Mouse (Mus musculus) right cerebral cortex, postnatal 25 days (tissue): ENCODE results near the gene Ptprg.

Experiments used
- DNase-seq: peaks from one replicate; pipeline ENCODE4 v3.0.0; 2022

Gene Ptprg

DNA sequence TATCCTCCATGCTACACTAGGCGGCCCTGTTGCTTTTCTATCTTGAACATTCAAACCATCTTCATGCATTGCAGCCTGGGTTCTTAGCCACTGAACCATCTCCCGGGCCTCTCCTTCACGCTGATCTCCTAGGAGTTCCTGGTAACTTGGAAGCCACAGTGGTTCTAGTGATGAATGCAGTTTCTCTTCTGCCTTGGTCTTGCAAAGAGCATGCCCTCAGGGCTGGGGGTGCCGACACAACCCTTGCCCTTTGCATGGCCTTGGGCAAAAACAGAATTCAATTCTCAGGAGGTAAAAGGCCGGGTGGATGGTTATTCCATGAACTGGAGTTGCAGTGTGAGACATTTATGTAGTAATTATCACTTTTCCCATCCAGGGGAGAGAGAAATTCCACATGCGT lies 67.0 kb downstream of the Ptprg start:
- no peak for DNase-seq

DNA sequence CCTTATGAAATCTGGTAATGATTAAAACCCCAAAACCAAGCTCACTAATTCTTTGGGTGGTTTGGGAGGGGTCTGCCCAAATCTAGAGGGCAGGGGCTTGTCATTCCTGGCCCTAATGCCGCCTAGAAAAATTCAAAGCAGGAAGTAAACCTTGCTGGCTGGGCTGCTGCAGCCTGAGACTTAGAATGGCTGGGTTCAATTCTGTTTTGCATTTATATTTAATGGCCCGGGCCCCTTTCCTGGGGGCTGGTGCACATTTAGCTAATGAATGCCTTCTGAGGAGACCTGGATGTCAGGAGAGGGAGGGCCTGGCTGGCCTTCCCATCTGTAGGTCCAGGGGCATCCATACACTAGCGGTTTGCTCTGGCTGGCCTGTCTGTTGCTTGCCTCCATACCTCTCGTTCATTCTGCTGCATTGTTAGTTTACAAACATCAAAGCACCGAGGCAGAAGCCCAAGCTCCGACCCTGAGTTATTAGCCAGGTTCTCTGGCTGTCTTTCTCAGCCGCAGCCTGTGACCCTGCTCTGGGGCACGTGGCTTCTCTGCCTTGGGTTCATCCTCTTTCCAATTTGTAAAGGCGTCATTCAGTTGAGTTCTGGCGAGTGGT lies 67.7 kb downstream of the Ptprg start:
- no peak for DNase-seq

DNA sequence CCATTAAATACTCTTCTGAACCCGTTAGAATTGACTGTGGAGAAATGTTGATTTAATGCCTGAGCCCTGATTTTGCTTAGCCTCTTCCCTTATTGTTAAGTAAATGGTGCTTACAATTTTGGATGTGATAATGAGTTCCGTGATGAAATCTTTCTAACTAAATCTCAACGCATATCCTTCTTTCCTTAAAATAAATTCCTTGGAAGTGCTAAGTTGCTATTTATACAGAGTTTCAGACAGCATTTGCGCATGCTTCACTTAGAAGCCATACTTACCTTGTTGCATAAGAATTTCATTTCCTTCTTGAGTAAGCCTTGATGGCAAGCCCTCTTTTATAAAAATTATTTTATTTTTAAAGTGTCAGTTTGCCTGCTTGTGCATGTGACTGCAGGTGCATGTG lies 70.2 kb downstream of the Ptprg start:
- no peak for DNase-seq

DNA sequence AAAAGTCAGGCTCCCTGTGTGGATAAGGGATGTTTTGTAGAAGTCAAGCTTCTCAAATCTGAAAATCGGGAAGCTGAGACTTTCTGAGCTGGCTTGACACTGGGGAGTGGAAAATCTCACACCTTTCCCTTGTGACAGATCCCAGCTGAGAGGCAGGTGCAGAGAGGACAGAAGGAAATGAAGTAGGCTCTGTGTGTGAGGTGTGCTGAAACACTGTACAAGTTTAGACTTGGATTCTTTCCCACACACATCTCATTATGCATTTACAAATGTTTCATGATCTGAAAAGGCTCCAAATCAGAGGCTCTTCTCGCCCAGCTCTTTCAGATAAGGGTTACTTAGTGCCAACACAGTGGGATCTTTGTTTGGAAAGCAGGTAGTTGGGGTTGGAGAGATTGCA lies 77.4 kb downstream of the Ptprg start:
- DNase-seq: no peak

DNA sequence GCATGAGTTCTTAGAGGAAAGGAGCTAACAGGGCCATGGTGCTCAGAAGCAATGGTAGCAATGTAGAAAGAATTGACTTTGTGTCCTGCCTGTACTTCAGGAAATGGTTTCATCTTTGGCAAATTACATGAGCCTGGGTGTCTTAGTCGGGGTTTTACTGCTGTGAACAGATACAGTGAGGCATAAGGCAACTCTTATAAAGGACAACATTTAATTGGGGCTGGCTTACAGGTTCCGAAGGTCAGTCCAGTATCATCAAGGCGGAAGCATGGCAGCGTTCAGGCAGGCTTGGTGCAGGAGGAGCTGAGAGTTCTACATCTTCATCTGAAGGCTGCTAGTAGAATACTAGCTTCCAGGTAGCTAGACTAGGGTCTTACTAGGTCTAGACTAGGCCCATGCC lies 78.2 kb downstream of the Ptprg start:
- no peak for DNase-seq

DNA sequence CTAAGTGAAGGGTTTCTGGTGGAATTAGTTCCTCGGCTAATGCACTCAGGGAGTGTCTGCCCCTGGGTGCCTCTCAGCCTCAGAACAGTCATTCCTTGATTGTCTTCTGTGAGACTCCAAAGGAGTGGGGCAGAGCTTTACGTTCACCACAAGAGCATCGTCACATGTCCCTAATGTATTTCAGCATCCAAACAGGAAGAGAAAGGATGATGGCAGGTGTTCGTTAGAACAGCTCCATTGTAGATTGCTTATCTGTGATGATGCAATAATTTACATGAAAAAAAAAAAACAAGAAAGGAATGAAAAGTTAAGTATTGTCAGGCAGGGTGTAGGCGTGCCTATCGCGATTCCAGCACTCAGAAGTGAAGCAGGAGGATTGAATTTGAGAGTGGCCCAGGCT lies 84.3 kb downstream of the Ptprg start:
- DNase-seq: no peak

DNA sequence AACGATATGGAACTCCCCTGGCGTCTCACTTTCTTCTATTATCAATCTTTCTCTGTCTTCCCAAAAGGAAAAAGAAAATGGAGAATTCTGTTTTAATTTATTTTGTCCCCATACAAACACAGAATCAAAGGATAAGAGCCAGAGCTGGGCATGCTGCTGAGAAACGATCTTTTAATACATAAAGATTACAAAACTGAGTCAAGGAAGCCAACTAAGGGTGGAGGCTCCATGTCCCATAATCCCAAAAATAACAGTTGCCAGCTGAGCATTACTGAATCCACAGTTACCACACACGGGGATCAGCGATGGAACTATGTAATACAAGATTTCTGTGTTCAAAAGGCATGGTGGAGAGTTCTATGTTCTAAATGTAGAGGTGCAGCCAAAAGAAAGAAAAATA lies 86.0 kb downstream of the Ptprg start:
- DNase-seq: no peak

DNA sequence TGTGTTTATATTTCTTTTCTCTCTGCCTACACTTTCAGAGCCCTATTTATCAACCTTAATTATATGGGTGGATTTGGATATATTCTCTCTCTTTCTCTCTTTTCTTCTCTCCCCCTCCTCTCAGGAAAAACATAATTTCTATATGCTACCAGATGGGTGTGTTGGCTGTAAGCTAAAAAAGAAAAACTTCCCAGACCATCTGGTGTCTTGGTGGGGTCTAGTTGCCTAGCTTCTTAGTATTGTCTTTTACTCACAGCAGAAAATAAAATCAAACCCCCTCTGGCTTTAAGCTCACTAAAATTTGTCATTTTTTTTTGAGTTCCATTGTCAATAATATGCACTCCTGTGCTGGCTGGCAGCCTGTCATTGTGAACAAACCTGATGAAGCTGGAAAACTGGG lies 87.0 kb downstream of the Ptprg start:
- no peak for DNase-seq

DNA sequence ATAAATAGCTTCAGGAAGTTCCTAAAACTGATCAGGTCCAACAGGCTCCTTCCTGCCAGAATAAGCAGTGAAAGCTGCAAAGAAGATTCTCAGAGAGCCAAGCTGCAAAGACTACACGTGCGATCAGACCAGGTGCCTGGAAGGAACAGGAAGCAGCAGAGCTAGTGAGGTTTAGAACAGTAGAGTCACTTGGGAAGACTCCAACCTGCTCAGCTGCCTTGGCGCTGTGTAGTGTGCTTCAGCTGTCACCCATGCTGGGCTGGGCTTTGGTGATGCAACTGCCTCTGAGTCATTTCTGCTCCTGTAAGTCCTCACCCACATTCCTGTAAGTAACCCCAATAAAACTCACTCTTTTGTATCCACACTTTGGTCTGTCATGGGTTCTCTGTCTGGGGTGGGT lies 87.7 kb downstream of the Ptprg start:
- peak; percentile 44 for DNase-seq

DNA sequence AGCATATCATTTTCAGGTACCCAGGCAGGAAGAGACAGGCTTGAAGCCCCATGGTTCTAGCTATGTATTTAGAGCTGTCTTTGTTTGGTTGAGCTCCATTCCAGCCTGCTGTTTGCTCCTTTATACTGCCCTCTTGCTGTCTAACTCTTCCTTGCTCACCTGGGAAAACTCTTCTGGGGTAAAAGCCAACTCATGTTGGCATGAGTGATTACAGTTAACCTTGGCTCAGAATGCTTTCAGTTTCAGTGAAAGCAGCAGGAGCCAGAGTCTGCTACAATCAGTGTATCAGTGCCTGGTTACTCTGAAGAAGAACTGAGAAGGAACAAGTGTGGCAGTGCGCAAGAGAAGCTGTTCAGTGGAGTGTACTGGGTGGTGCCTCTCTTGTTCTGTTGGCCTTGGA lies 89.6 kb downstream of the Ptprg start:
- no peak for DNase-seq

DNA sequence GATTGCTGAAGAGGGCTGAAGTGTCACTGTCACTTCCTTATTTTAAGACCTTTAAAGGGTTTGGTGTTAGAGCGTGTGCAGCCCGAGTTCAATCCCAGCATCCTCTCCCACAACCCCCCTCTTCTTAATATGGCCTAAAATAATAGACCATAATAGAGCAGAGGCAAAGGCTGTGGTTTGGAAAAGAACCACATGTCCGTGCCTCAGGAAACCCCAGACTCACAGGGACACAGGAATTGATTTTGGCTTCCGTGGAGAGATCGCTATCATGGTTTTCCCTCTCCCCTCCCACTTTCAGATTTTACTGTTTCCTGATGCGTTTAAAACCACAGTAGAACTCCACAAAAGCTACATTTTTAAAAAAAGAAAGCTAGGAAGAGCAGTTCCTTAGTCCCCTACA lies 104.0 kb downstream of the Ptprg start:
- DNase-seq: no peak

DNA sequence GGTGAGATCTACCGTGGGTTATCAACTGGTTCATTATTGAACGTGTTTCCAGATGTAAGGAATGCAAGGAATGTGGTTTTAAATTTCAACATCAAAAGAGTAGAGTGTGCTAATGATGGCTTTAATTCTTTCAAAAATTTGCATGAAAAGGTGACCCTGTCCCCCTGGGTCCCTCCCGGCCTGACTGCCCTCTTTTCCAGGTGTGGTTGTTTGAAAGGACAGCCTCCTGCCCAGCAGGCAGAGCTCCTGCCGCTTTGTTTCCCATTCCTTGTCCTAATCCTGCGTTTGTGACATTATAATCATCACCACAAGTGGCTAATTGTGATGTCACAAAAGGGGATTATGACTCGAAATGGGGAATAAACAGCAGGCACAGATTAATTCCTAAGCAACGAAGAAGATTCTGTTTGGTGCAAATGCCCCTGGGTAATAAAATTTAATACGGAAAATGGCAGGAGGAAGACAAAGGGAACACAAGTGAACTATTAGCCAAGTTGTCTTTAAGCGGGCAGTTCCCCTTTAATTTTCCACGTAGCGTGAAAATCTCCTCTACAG lies 110.4 kb downstream of the Ptprg start:
- DNase-seq: no peak

DNA sequence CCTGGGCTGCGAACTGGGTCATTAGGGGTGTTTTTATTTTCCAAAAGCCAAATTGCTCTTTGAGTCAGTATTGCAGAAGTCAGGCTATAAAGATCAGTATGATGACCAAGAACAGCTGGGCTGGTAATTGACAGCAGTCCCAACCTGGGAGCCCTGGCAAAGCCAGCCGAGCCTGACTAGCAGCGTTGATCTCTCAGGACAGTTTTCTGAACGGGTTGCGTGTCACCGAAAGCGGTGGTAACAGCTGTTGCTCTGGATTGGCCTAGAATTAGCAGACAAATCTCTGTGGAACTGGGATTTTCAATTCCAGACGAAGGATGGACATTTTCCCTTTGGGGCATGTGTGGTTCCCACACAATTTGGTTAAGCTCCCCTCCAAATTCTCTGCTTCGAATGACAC lies 111.0 kb downstream of the Ptprg start:
- DNase-seq: no peak

DNA sequence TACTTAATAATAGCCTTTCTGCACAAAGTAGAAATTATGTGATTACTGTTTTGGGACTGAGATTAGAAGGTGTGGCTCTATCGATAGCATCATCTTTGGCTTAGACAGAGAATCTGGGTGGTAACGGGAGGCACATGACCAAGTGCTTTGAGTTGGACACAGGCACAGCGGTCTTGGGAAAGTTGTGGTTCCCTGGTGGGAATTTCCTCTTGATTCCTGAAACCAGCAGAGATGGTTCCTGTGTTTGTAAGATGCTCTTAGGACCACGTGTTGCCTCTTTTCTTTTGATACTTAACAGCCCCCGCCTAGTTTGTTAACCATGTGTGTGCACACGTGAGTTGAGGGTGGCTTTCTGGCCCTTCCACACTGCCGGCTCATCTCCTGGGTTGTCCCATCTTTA lies 111.7 kb downstream of the Ptprg start:
- no peak for DNase-seq

DNA sequence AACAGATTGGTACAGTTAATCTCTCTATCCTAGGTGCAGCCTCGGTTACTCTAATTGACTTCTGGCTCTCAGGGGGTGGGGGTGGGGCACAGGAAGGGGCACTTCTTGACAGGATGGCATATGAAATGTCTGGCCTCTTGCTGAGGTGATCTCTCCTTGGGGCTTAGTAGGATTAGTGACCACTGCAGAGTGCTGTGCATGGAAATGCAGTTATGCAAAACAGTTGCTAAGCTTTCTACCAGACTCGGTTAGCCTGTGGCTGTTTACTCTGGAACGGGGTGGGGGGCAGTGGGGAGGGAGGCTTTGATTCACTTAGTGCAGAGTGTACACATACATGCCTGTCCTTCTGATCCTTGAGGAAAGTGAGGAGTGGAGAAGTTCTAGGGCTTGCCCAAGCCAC lies 114.4 kb downstream of the Ptprg start:
- DNase-seq: no peak

DNA sequence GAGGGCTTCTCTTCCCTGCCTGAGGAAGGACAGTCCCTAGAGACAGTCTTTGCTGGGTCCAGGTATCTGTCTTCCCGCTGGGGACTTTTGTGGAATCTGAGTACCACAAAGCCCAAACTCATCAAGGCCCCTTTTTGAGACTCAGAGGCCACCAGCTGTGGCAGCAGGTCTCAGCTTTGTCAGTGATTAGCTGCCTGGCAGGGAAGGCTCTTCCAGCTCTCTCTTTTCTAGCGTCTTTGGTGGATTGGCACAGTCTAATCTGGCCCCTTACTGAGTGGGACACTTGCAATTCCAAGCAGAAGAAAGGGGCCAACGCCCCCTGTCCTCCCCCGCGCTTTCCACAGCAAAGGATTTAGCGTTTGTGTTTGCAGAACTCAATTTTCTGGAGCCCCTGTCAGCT lies 117.5 kb downstream of the Ptprg start:
- no peak for DNase-seq

DNA sequence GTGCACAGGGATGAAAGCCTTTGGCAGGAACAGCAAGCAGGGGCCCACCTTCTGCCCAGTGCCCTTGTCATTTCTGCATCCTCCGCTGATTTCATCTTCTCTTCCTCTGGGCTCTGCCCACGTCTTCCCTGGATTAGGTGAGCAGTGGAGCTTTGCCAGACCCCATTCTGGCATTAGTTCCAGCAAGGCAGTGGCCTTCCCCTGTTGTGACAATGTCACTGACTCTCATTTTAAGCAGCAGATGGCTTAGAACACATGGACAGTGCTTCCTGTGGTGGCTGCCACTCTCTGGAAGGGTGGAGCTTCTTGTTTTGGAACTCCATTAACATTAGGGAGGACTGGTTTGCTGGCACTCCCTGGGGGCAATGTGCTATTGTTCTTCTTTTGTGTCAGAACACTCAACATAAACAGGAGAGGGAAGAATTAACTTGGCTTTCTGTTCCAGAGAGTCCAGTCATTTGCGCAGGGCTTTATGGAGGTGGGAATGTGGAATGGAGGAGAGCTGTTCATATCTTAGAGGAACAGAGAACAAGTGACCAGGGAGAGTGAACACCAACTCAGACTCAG lies 119.7 kb downstream of the Ptprg start:
- no peak for DNase-seq

DNA sequence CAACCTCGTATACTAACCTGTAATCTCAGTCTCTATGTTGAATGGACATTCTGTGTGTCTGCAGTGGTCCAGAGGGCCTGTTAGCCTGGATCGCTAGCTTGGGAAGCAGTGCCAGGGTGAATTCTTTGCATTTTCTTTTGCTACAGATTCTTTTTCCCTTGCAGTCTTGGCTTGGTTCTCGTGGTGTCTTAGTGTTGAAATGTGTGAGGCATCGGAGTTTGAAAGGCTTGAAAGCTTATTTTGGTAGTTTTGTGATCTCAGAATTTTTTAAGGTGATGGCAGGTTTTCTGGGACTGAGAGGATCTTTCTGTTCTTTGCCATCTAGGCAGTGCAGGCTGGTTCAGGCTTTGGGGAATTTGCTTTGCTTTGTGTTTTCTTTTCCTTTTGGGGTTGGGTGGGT lies 124.9 kb downstream of the Ptprg start:
- no peak for DNase-seq

DNA sequence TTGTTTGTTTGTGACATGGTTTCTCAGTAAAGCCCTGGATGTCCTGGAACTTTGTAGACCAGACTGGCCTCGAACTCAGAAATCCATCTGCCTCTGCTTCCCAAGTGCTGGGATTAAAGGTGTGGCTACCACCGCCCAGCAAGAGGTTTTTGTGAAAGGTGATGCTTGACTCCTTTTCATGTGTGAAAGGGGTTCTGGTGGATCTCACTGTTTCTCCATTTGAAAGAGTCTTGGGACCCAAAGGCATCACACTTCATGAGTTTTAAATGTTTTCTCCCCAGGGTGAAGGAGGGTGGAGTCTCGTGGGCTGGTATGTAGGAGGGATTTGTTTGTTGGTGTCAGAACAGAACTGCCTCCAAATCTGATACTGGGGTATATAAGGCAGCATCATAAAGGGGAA lies 126.4 kb downstream of the Ptprg start:
- no peak for DNase-seq

DNA sequence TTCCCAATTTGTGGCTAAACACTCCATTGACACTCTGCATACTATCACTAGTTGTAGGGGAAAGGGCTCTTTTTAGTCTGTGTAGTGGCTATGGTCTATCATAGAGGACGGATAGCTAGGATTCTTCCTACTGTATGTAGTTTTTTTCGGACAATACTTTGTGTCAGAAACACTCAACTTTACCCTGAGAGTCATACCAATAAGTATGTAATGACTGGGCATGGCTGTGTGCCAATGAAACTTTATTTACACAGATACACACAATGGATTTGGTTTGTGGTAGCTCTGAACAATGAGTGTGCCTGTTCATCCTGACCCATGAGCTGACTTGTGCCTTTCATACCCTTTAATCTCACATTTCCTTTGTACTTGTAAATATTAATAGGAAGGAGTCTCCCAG lies 127.3 kb downstream of the Ptprg start:
- no peak for DNase-seq

DNA sequence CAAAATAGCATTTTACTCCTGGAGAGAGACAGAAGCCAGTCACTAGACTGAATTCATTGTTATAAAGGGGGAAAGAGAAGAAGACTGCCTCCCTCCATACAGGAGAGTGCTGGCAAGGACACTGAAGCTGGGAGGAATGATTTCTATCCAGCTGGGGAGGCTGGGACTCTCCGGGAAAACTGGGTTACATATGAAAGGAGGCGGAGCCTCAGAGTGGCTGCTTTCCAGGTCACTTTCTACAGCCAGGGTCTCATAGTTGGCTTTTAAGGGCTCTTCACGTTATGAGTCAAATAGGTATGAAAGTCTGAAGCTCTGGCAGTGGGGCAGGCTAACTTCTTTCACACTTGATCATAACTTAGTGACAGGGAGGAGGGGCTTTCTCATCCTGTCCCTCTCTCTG lies 129.1 kb downstream of the Ptprg start:
- no peak for DNase-seq

DNA sequence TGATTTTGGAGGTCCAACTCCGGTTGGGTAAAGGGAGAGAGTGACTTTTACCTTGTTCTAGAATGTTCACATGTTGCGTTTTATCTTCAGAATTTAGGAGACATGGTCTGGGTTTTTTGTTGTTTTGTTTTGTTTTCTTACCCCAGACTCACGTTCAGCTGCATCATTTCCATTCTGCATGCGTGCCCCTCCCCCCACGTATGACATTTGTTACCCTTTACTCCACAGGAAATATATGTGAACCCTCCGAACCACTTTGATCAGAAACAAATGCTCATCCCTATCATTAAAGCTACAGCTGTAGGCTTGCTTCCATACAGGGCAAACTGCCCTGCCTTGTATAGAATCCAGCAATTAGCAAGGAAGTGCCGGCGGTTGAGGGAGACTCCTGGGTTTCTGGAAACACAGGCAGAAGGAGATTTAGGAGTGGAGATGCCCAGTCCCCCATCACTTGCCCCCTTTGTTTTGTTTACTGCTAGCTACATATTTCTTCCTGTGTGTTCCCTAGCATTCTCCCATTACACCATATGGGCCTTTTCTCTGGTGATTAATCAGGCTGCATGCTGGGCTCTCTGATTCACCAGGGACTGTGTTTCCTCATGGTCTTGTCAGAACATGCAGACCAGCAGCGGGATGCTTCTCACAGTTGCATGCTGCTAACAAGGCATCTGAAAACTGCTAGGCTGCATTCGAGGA lies 130.2 kb downstream of the Ptprg start:
- DNase-seq: no peak

DNA sequence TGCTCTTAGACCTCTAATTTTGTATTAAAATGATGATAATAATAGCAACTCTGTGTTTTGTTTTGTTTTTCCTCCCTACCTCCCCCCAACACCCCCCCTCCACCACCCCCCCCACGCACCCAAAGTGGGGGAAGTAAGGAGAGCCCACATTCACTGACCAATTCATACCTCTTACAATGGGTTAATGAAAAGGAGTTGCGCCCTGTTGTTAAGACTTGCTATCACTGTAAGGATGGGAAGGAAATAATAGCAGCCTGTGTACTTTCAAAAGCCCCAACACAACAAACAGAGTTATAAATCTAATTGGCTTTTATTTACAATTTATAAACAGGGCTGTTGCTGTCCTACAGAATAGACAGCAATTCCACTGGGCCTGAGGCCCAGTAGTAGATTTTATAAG lies 130.8 kb downstream of the Ptprg start:
- DNase-seq: no peak

DNA sequence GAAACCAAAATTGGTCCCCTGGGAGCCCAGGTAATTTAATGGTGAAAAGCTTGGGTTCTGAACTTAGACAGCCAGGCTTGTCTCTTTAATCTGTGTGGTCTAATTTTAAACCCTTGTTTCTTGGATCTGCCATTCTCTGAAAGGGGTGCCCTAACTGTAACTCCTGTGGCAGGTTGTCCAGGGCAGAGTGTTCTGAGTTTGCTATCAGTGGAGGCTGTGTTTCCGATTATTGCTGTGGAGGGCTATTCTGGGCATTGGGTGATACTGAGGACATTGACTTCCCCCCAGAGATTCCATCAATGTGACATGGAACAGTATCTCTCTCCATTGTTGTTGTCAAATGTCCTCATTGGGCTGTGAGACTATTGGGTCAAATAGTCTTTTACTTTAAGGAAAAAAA lies 134.2 kb downstream of the Ptprg start:
- DNase-seq: no peak

DNA sequence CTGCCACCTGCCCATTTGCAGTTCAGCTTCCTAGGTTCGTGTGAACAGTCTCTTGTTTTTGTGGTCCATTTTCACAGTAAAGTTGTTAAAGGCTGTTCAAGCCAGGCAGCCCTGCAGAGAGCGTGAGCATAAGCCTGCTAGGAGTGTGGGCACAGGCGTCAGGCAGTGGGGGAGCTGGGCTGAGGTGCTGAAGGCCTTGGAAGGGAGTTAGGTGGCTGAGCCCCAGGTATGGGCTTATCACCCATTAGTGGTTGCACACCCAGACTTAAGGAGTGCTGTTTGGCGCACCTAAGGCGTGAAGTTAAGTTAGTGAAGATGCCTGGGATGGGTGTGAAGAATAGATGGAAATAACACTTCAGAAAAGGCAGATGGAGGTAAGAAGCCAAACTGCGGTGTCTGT lies 134.8 kb downstream of the Ptprg start:
- no peak for DNase-seq
